Mouse (Mus musculus): ENCODE data around the gene Gstt4. TPM values are rescaled to one million over a fixed set of nuclear protein-coding genes. Genes with fewer than 3 reads are reported as not detected.
A peak's percentile ranks its signal among the peaks of the same experiment; 100 is the strongest.
"Not testable (repeated sequence)": the region's sequence is repeated elsewhere in the genome, so short reads cannot be mapped to it uniquely, and the experiment has no call there.

Gstt4 gene
- polyA plus RNA-seq (2015; fragmentation: Nextera tagmentation; extraction: Ambion mirVana), result not detected in 2 replicates

DNA sequence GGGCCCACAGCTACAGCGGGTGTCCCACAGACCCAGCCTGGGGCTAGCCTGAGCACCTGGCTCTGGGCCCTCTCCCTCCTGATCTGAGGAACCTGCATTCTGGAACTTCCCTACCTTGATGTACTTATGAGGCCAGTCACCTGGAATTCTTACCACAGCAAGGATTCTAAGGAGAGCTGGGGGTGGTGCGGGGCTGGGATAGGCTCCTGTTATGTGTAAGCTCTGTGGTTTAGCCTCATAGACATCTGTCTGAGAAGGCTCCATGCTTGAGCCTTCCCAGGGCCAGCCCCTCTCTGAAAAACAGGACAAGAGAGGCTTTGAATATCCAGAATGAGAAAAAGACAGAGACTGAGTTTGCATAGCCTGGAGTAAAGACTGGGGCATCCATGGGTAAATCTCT lies at the start of gene Gstt4:
TSS of gene Gstt4 (minus strand) at position 101 of the 400 bp plus-strand sequence.
- Histone ChIP-seq H3K4me1 (ENCODE audit: control insufficient read depth, low read depth, low read length) (no peaks in the 10 kb centered on the region), H3K9ac (ENCODE audit: low read depth, low read length) (no peak within 1 kb of the TSS), H3K36me3 (ENCODE audit: control insufficient read depth, insufficient read depth) (no peaks in the 10 kb centered on the region), H3K9me3 (replicated peaks; ENCODE audit: control insufficient read depth, low read length) (no peaks in the 10 kb centered on the region), H3K4me2 (ENCODE audit: low read depth, low read length) (no peak within 1 kb of the TSS), H3K27me3 (ENCODE audit: control insufficient read depth, insufficient read depth, low read depth, low read length) (no peaks in the 10 kb centered on the region), H3K4me3 (ENCODE audit: low read depth, low read length) (no peak within 1 kb of the TSS), H3K27ac (ENCODE audit: low read length) (no peak within 1 kb of the TSS)
- 77% methylated on average over 2 of the region's 2 CpGs for WGBS (ENCODE audit: insufficient replicate concordance)
- no peak for ATAC-seq (ENCODE audit: low read depth)

DNA sequence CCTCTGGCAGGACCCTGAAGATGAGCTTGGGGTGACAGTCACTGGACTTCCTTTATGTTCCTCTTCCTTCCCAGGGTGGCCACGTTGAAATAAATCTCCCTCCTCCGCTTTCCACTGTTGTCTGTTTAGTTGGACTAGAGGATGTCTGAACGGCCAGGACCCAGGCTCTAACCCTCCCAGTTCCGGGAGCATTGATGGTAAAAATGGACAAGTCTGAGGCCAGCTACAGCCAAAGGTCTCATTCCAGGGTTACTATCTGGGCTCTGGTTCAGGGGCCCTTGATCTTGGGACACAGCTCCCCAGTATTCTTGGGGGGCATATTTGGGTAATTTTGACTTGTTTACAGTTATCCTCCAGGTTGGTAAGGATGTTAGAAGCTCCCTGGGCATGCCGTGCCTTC lies 39.2 kb upstream of the Gstt4 start:
- Histone ChIP-seq H3K4me2 (ENCODE audit: low read depth, low read length) (no peak overlapping the region), H3K27ac (ENCODE audit: low read length) (no peak overlapping the region), H3K4me1 (ENCODE audit: control insufficient read depth, low read depth, low read length) (peaks cover 25% of the 10 kb centered on the region), H3K27me3 (ENCODE audit: control insufficient read depth, insufficient read depth, low read depth, low read length) (no peaks in the 10 kb centered on the region), H3K9ac (ENCODE audit: low read depth, low read length) (no peak overlapping the region), H3K36me3 (ENCODE audit: control insufficient read depth, insufficient read depth) (no peaks in the 10 kb centered on the region), H3K4me3 (ENCODE audit: low read depth, low read length) (no peak overlapping the region), H3K9me3 (replicated peaks; ENCODE audit: control insufficient read depth, low read length) (no peaks in the 10 kb centered on the region)
- 55% methylated on average over 5 of the region's 5 CpGs for WGBS (ENCODE audit: insufficient replicate concordance)
- no peak for ATAC-seq (ENCODE audit: low read depth)

DNA sequence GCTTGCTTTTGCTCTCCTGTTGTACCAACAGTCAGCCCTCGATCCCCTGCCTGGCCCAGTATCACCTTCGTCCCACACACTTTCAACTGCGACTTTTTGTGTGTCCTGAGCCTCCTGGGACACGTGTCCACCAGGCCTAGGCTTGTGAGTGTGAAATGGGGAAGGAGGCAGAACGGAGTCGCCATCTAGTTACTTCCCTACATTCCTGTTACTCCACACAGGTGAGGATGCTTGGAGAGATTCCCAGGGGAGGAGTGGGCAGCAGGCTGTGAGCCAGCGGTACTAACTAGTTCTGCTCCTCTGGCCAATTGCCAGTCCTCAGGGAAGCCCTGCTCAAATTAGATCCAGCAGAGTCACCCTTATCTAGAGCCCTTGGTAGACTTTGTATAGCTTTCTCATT lies 38.4 kb upstream of the Gstt4 start:
- no peaks in the 10 kb centered on the region for H3K27me3 ChIP-seq (ENCODE audit: control insufficient read depth, insufficient read depth, low read depth, low read length)
- H3K27ac ChIP-seq (ENCODE audit: low read length), result peak overlapping the region; percentile 20; the same call in 1 of the 2 replicates
- H3K4me3 ChIP-seq (ENCODE audit: low read depth, low read length), result no peak overlapping the region
- no peak overlapping the region for H3K9ac ChIP-seq (ENCODE audit: low read depth, low read length)
- H3K4me2 ChIP-seq (ENCODE audit: low read depth, low read length), result no peak overlapping the region
- H3K4me1 ChIP-seq (ENCODE audit: control insufficient read depth, low read depth, low read length), result peaks cover 25% of the 10 kb centered on the region
- no peaks in the 10 kb centered on the region for H3K9me3 ChIP-seq (replicated peaks; ENCODE audit: control insufficient read depth, low read length)
- 36% methylated on average over 7 of the region's 7 CpGs for WGBS (ENCODE audit: insufficient replicate concordance)
- H3K36me3 ChIP-seq (ENCODE audit: control insufficient read depth, insufficient read depth), result no peaks in the 10 kb centered on the region
- ATAC-seq (ENCODE audit: low read depth), result no peak

DNA sequence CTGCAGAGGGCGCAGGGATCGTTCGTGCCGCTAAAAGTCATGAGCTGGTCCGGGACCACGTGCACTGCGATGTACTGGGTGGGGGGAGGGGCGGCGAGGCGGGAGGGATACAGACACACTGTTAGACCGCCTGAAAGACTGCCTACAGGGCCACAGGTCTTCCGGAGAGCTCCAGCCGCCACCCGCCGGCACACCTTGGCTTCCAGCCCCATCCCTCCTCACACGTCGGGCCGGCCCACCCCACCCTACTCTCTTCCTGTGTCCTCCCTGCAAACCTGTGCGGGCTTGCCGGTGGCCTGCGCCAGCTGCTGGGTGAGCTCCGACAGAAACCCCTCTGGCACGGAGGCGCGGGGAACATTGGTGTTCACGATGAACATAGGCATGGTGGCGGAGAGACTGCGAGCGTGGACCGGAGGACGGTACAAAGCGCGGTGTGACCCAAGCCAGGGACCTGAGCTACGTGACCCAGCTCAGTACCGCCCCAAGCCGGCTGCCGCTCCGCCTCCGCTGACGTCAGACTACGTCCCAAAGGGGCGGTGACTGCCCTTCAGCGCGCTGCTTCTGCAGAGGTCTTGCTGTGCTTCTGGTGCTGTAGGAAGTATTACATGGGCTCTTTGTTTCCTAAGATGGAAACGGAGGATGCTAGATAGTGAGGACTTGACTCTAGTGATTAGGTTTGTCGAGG lies 37.6 kb upstream of the Gstt4 start, which contains the start of gene Mif:
TSS of gene Mif (minus strand) at position 455 of the 685 bp plus-strand sequence.
- Histone ChIP-seq H3K27ac (ENCODE audit: low read length) (peak within 1 kb of the TSS; percentile 90), H3K9ac (ENCODE audit: low read depth, low read length) (peak within 1 kb of the TSS; percentile 78), H3K4me2 (ENCODE audit: low read depth, low read length) (peak within 1 kb of the TSS; percentile 85), H3K4me1 (ENCODE audit: control insufficient read depth, low read depth, low read length) (peaks cover 25% of the 10 kb centered on the region), H3K4me3 (ENCODE audit: low read depth, low read length) (peak within 1 kb of the TSS; percentile 72)
- not testable (repeated sequence) for H3K36me3 ChIP-seq (ENCODE audit: control insufficient read depth, insufficient read depth); H3K9me3 ChIP-seq (replicated peaks; ENCODE audit: control insufficient read depth, low read length); H3K27me3 ChIP-seq (ENCODE audit: control insufficient read depth, insufficient read depth, low read depth, low read length)
- 1% methylated on average over 44 of the region's 46 CpGs for WGBS (ENCODE audit: insufficient replicate concordance)
- peak; percentile 94 for ATAC-seq (ENCODE audit: low read depth)

DNA sequence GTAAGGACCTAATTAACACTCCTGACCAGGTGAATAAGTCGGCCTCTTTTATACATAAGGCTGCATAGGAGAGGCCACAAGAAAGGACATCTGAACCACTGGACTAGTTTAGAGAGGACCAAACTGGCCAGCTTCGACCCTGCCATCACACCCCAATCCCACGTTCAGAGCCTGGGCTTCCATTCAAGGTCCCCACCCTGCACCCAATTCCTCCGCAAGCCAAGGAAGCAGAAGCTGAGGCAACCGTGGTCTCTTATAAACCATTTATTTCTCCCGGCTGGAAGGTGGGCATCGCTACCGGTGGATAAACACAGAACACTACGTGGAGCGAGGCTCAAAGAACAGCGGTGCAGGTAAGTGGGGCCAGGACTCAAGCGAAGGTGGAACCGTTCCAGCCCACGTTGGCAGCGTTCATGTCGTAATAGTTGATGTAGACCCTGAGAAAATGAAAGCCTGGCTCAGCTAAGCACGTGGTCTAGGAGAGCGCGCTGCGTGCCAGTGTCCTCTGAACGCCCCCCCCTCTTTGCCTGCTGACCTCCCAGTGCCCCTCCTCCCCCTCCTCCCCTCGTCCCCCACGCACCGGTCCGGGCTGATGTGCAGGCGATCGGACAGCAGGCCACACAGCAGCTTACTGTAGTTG lies 36.9 kb upstream of the Gstt4 start:
- Histone ChIP-seq H3K27me3 (ENCODE audit: control insufficient read depth, insufficient read depth, low read depth, low read length) (no peaks in the 10 kb centered on the region), H3K36me3 (ENCODE audit: control insufficient read depth, insufficient read depth) (no peaks in the 10 kb centered on the region), H3K4me3 (ENCODE audit: low read depth, low read length) (peak overlapping the region; percentile 72), H3K9ac (ENCODE audit: low read depth, low read length) (peak overlapping the region; percentile 78), H3K4me1 (ENCODE audit: control insufficient read depth, low read depth, low read length) (peaks cover 25% of the 10 kb centered on the region), H3K4me2 (ENCODE audit: low read depth, low read length) (peak overlapping the region; percentile 85), H3K27ac (ENCODE audit: low read length) (peak overlapping the region; percentile 90), H3K9me3 (replicated peaks; ENCODE audit: control insufficient read depth, low read length) (no peaks in the 10 kb centered on the region)
- WGBS (ENCODE audit: insufficient replicate concordance), result 2% methylated on average over 27 of the region's 27 CpGs
- ATAC-seq (ENCODE audit: low read depth), result peak; percentile 53

DNA sequence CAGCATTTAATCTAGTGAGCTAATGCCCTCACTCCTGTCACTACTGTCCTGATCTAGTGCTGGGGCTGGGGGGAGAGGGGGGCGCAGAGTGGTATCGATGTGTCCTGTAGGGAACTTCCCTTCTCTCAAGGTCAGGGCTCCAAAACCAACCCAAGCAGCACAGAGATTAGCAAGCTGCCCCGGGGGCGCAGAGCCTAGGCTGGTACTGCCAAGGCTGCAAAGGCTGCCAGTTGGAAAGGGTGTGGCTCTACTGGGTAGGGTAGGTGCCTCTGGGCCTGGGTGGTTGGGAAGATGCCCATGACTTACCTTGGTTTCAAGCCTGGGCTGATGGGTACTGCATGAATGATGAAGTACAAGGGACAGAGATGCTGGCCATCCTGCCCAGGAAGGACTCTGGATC lies 35.3 kb upstream of the Gstt4 start:
- no peak overlapping the region for H3K4me2 ChIP-seq (ENCODE audit: low read depth, low read length)
- no peak overlapping the region for H3K9ac ChIP-seq (ENCODE audit: low read depth, low read length)
- no peak overlapping the region for H3K4me3 ChIP-seq (ENCODE audit: low read depth, low read length)
- no peaks in the 10 kb centered on the region for H3K36me3 ChIP-seq (ENCODE audit: control insufficient read depth, insufficient read depth)
- H3K4me1 ChIP-seq (ENCODE audit: control insufficient read depth, low read depth, low read length), result peaks cover 25% of the 10 kb centered on the region
- WGBS (ENCODE audit: insufficient replicate concordance), result 78% methylated on average over 4 of the region's 4 CpGs
- no peaks in the 10 kb centered on the region for H3K27me3 ChIP-seq (ENCODE audit: control insufficient read depth, insufficient read depth, low read depth, low read length)
- H3K27ac ChIP-seq (ENCODE audit: low read length), result no peak overlapping the region
- ATAC-seq (ENCODE audit: low read depth), result no peak
- no peaks in the 10 kb centered on the region for H3K9me3 ChIP-seq (replicated peaks; ENCODE audit: control insufficient read depth, low read length)

DNA sequence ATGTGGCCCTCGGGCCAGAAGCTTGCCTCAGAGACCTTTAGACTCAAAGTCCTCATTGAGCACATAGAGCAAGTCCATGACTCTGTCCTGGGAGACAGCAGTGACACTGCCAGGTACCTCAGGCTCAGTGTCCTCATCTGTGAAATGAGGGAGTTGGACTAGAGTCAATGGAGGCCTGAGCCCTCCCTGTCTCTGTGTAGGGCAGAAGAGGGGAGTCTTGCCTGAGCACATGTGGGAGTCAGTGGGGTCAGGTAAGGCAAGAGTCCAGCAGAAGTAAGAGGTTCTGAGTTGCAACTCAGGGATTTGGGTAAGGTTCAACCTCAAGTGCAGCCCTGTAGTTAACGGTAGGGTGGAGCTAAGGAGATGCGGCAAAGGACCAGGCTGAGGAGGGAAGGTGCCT lies 34.6 kb upstream of the Gstt4 start:
- 68% methylated on average over 3 of the region's 3 CpGs for WGBS (ENCODE audit: insufficient replicate concordance)
- Histone ChIP-seq H3K27ac (ENCODE audit: low read length) (no peak overlapping the region), H3K4me3 (ENCODE audit: low read depth, low read length) (no peak overlapping the region), H3K4me2 (ENCODE audit: low read depth, low read length) (no peak overlapping the region), H3K4me1 (ENCODE audit: control insufficient read depth, low read depth, low read length) (peaks cover 25% of the 10 kb centered on the region), H3K36me3 (ENCODE audit: control insufficient read depth, insufficient read depth) (no peaks in the 10 kb centered on the region), H3K9me3 (replicated peaks; ENCODE audit: control insufficient read depth, low read length) (no peaks in the 10 kb centered on the region), H3K27me3 (ENCODE audit: control insufficient read depth, insufficient read depth, low read depth, low read length) (no peaks in the 10 kb centered on the region), H3K9ac (ENCODE audit: low read depth, low read length) (no peak overlapping the region)
- no peak for ATAC-seq (ENCODE audit: low read depth)

DNA sequence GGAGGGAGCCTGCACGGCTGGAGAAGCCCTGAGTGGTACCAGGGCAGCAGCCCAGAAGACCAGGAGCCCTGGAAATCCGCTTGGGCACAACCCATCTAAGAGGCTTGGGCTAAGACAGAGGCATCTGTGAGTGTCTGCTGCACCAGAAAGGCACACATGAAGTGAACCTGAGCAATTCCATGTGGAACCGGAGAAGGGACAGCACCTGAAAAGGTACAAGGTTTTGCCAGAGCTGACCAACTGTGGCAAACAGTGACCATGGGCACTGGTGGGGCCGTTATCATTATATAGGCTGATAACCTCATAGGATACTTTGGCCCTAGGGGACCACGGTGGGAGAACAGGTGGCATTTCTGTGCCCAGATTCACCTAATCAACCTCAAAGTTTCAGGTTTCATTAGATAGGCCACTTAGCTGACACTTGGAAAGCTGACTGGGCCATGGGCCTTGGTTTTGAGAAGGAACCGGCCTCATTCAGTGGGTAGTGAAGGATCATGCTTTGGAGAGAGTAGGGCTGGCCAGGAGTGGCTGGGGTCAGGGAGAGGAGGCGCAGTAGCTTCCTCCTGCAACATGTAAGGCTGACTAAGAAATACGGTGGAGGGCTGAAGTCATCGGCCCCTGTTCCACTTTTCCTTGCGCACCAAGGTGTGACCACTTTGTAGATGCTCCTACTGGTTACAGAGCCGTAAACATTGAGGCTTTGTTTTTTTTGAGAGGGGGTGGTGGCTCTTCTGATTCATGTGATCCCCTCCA lies 34.0 kb upstream of the Gstt4 start:
- ATAC-seq (ENCODE audit: low read depth), result no peak
- H3K4me1 ChIP-seq (ENCODE audit: control insufficient read depth, low read depth, low read length), result peaks cover 25% of the 10 kb centered on the region
- no peaks in the 10 kb centered on the region for H3K27me3 ChIP-seq (ENCODE audit: control insufficient read depth, insufficient read depth, low read depth, low read length)
- H3K4me2 ChIP-seq (ENCODE audit: low read depth, low read length), result no peak overlapping the region
- no peaks in the 10 kb centered on the region for H3K9me3 ChIP-seq (replicated peaks; ENCODE audit: control insufficient read depth, low read length)
- H3K27ac ChIP-seq (ENCODE audit: low read length), result no peak overlapping the region
- H3K9ac ChIP-seq (ENCODE audit: low read depth, low read length), result no peak overlapping the region
- H3K36me3 ChIP-seq (ENCODE audit: control insufficient read depth, insufficient read depth), result no peaks in the 10 kb centered on the region
- 70% methylated on average over 11 of the region's 11 CpGs for WGBS (ENCODE audit: insufficient replicate concordance)
- no peak overlapping the region for H3K4me3 ChIP-seq (ENCODE audit: low read depth, low read length)

All from liver, embryonic 16.5 days (tissue).